Mouse (Mus musculus): ENCODE measurements around the gene Atp1a2. TPM values are rescaled to one million over a fixed set of nuclear protein-coding genes. Genes with fewer than 3 reads are reported as not detected.

The Atp1a2 gene
- polyA plus RNA-seq (2012; rRNA removed; ENCODE audit: low replicate concordance) = 157 and 372 TPM in 2 replicates

DNA sequence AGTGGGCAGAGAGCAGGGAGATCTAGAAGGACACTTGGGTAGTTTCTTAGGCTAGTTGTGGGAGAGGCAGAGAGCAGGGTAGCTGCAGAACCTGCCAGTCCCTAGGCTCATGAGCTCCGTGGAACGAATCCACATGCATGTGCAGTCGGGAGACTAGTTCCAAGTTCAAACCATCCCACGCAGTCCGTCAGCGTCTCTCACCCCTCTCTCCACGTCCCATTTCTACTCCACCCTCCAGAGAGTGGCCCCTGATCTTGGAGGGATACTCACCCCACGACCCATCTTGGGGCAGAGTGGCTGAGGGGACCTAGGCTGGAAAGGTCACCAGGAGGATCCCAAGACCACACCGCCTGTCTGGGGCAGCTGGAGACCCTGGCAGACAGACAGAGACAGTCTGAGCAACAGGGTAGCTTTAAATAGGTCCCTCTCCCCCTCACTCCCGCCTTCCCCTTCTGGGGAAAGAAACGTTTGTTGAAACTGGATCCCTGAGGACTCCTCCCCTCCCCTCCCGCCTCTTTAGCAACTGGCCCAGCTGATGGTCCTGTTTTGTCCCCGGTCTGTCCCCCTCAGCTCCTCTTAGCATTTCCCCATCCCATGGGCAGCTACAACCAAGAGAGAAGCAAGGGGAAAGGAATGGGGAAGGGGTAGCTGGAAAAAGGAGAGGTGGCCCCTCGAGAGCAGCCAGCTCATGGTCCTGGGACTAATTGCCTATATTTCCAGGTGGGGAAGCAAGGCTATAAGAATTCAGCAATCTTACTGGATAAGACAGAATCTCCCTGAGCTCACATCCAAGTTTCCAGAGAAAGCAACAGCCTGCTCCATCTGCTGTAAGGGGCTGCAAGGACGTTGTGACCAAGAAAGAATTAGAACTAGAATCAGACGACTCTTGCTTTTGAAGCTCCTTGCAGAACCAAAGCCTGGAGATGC, at the start of gene Atp1a2:
Atp1a2 (minus strand) TSS at position 454 of the 927 bp plus-strand sequence.

DNA sequence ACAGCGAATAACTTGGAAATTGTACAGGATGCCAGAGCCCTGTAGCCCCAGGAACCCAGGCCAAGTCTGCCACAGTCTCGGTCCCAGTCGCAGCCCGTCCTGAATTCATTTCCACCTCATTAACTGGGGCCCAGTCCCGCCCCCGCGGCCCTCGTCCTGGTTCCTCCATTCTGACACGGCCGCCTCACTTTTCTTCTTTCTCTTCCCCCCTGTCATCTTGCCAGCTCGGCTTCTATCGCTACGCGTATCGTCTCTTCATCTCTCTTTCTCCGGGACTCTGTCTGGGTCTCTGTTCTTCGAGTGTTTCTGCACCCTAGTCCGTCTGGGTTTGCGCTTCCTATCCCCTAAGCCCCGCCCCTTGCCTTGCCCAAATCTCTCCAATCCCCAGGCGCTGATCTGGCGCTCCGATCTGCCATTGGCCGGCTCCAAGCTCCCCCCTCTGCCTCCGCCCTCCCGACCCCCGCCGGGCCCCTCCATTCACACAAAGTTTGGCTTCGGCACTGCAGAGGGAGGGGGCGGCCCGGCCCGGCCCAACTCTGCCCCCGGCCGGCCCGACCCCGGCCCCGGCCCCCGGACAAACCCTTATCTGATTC, 43.0 kb upstream of the Atp1a2 start, which contains the start of gene Kcnj10:
Kcnj10 (plus strand) TSS at position 482 of the 593 bp plus-strand sequence.

DNA sequence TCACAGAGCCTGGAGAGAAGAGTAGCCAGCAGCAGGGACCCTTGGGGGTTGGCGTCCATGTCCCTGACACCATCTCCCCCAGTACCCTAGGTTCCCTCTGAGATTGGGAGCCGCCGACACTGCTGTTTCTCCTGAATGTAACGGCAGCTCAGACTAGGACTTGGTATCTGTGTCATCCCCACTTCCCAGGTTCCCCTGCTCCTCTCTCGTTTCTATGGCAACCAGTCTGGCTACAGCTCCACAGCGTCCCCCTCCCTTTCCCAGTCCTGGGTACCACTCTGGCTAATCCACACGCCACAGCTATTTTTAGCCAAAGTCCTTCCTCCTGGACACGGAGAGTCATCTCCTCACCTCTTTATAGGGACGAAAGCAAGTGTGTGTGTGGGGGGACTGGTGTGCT, 31.3 kb upstream of the Atp1a2 start, which contains the start of gene Kcnj9:
Kcnj9 (minus strand) TSS at position 188 of the 400 bp plus-strand sequence.

DNA sequence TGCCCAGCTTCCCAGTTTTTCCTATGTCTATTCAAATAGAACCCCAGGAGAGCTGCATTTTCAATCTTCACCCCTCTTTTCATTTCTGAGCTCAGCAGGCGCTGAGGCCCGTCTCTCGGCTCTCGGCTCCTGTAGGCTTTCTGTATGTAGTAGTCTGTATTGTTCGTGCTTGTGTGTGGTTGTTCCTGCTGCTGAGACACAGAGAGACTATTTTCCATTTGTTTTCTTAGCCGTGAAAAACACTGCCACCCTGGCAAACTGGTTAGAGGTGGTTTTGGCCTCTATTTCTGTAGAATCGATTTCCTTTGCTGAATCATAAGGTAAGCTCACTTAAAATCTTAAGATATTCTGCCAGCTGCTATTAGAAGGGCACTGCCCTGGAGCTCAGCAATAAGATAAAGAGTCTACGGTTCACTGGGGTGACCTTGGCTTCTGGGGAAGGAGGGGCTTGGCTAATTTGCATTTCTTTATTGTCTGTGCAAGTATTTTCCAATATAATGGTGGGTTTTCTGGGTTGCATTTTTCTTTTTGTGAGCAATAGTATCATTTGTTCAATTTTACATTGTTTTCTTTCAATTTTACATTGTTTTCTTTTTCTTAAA, 36.3 kb downstream of the Atp1a2 start, which contains the start of gene Igsf8:
Igsf8 (plus strand) TSS at position 165 of the 602 bp plus-strand sequence.

DNA sequence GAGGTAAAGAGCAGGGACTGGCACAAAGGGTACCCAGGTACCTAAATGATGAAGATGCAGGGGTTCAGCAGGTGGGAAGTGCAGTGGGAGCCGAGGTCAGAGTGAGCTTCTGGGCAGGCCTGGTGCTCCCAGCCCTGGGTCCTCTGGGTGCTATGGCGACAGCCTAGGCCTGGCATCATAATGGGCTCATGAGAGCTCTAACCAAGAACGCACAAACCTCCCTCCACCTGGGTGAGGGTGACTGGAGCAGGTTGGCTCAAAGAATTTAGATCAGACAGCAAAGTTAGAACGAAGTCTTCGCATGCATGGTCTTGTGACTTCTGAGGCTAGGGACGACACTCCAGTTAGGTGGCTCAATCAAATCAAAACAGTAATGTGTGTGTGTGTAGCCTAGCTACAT, 39.5 kb downstream of the Atp1a2 start, which contains the start of gene Atp1a4:
Atp1a4 (minus strand) TSS at position 101 of the 400 bp plus-strand sequence.

Other genes with a start within 250 kb of the Atp1a2 start
- gene Nhlh1, start 240.5 kb downstream of the Atp1a2 start, polyA plus RNA-seq (2012; rRNA removed; ENCODE audit: low replicate concordance) = 0.06 TPM in 1 of 2 replicates, not detected in the other
- 26.9 and 43.7 TPM in 2 replicates for gene Copa, start 215.5 kb downstream of the Atp1a2 start, polyA plus RNA-seq (2012; rRNA removed; ENCODE audit: low replicate concordance)
- 74.2 and 122 TPM in 2 replicates for gene Ncstn, start 215.3 kb downstream of the Atp1a2 start, polyA plus RNA-seq (2012; rRNA removed; ENCODE audit: low replicate concordance)
- gene Pex19, start 171.3 kb downstream of the Atp1a2 start, polyA plus RNA-seq (2012; rRNA removed; ENCODE audit: low replicate concordance) = 109 and 243 TPM in 2 replicates
- gene Dcaf8, start 150.0 kb downstream of the Atp1a2 start, polyA plus RNA-seq (2012; rRNA removed; ENCODE audit: low replicate concordance) = 57.6 and 76.0 TPM in 2 replicates
- gene Pea15a, start 91.3 kb downstream of the Atp1a2 start, polyA plus RNA-seq (2012; rRNA removed; ENCODE audit: low replicate concordance) = 53.5 and 101 TPM in 2 replicates
- gene Casq1, start 78.2 kb downstream of the Atp1a2 start, polyA plus RNA-seq (2012; rRNA removed; ENCODE audit: low replicate concordance) = 0.38 and 862 TPM in 2 replicates
- 0.30 and 0.49 TPM in 2 replicates for gene Atp1a4, start 39.6 kb downstream of the Atp1a2 start, polyA plus RNA-seq (2012; rRNA removed; ENCODE audit: low replicate concordance)
- gene Igsf8, start 36.4 kb downstream of the Atp1a2 start, polyA plus RNA-seq (2012; rRNA removed; ENCODE audit: low replicate concordance) = 121 and 173 TPM in 2 replicates
- 0.10 and 0.18 TPM in 2 replicates for gene Kcnj9, start 31.3 kb upstream of the Atp1a2 start, polyA plus RNA-seq (2012; rRNA removed; ENCODE audit: low replicate concordance)
- 0.43 and 0.55 TPM in 2 replicates for gene Kcnj10, start 43.1 kb upstream of the Atp1a2 start, polyA plus RNA-seq (2012; rRNA removed; ENCODE audit: low replicate concordance)
- 8.8 and 14.8 TPM in 2 replicates for gene Pigm, start 78.5 kb upstream of the Atp1a2 start, polyA plus RNA-seq (2012; rRNA removed; ENCODE audit: low replicate concordance)
- 10.3 and 24.8 TPM in 2 replicates for gene Slamf9, start 177.3 kb upstream of the Atp1a2 start, polyA plus RNA-seq (2012; rRNA removed; ENCODE audit: low replicate concordance)
- 36.1 and 38.8 TPM in 2 replicates for gene Igsf9, start 183.7 kb upstream of the Atp1a2 start, polyA plus RNA-seq (2012; rRNA removed; ENCODE audit: low replicate concordance)
- gene Tagln2, start 202.0 kb upstream of the Atp1a2 start, polyA plus RNA-seq (2012; rRNA removed; ENCODE audit: low replicate concordance) = 232 and 274 TPM in 2 replicates
- gene Cfap45, start 222.7 kb upstream of the Atp1a2 start, polyA plus RNA-seq (2012; rRNA removed; ENCODE audit: low replicate concordance) = 0.68 and 1.2 TPM in 2 replicates